Mouse (Mus musculus) heart, adult 2 months (tissue): Measurements from ENCODE around the gene Bcas3. TPM values are rescaled to one million over a fixed set of nuclear protein-coding genes. Genes with fewer than 3 reads are reported as not detected.

Source experiments
- DNase-seq, 2 experiments: peaks; one replicate each; pipeline ENCODE4 v3.0.0; 2021
- H3K27ac ChIP-seq: fragments of 200-600 bp; 2 replicates; pipeline ENCODE4 v1.8.1; 2022
- H3K27me3 ChIP-seq: fragments of 200-500 bp; 2 replicates; pipeline ENCODE4 v1.6.1; 2012; ENCODE audit warnings: mild to moderate bottlenecking, low read length, inconsistent platforms, mixed read lengths; ENCODE audit not compliant: control insufficient read depth, insufficient read depth
- H3K36me3 ChIP-seq: fragments of 200-500 bp; 2 replicates; pipeline ENCODE4 v1.6.1; 2012; ENCODE audit warnings: low read length, inconsistent platforms; ENCODE audit not compliant: control insufficient read depth, insufficient read depth
- H3K4me1 ChIP-seq: fragments of 200-500 bp; 2 replicates; pipeline ENCODE4 v1.6.1; 2011; ENCODE audit warnings: low read length; ENCODE audit not compliant: control insufficient read depth, insufficient read depth
- H3K4me3 ChIP-seq: fragments of 200-600 bp; 2 replicates; pipeline ENCODE4 v1.8.1; 2022
- H3K79me2 ChIP-seq: fragments of 200-500 bp; replicated peaks from 2 replicates; pipeline ENCODE4 v1.6.1; 2012; ENCODE audit warnings: mild to moderate bottlenecking, inconsistent platforms, low read length, moderate library complexity, mixed read lengths; ENCODE audit not compliant: control insufficient read depth, insufficient read depth
- H3K9ac ChIP-seq: fragments of 200-500 bp; 2 replicates; pipeline ENCODE4 v1.6.1; 2012; ENCODE audit warnings: low read depth, mild to moderate bottlenecking, control low read depth, inconsistent platforms, low read length, mixed read lengths
- CTCF ChIP-seq: fragments of 200-600 bp; IDR thresholded peaks from 2 replicates; pipeline ENCODE4 v1.8.1; 2022; ENCODE audit warnings: antibody characterized with exemption, mild to moderate bottlenecking, moderate library complexity
- EP300 ChIP-seq: fragments of 200-500 bp; IDR thresholded peaks from 2 replicates; pipeline ENCODE4 v1.6.1; 2011; ENCODE audit warnings: low read depth, low read length, control low read depth; ENCODE audit not compliant: insufficient read depth
- POLR2A ChIP-seq: fragments of 200-500 bp; IDR thresholded peaks from 2 replicates; pipeline ENCODE4 v1.6.1; 2011; ENCODE audit warnings: mild to moderate bottlenecking, low read depth, low read length, control low read depth; ENCODE audit not compliant: insufficient read depth
- WGBS: fragments of 180-500 bp; shearing (Covaris S2); methylation state at CpG from one replicate; pipeline ENCODE4 v1.1.7; 2018; 5-methylcytosine and 5-hydroxymethylcytosine counted together
- intact Hi-C: fragments of 180-260 bp; cut with DNase I; formaldehyde crosslinking; loops from one replicate; pipeline ENCODE4 v1.15.1; 2025
- polyA plus RNA-seq: library from polyadenylated mRNA; depleted of rRNA; stranded (reverse); fragments of >200 nt; gene quantifications from 2 replicates; pipeline ENCODE4 v1.2.3, GENCODE M21; 2012
- total RNA-seq, 2 experiments: library from RNA; stranded (reverse); gene quantifications; 2 replicates each; pipeline ENCODE4 v1.2.3; 2021

Gene Bcas3
- total and polyA plus RNA-seq, 3 experiments: 26.6 to 40.4 (median 36.0) TPM

DNA sequence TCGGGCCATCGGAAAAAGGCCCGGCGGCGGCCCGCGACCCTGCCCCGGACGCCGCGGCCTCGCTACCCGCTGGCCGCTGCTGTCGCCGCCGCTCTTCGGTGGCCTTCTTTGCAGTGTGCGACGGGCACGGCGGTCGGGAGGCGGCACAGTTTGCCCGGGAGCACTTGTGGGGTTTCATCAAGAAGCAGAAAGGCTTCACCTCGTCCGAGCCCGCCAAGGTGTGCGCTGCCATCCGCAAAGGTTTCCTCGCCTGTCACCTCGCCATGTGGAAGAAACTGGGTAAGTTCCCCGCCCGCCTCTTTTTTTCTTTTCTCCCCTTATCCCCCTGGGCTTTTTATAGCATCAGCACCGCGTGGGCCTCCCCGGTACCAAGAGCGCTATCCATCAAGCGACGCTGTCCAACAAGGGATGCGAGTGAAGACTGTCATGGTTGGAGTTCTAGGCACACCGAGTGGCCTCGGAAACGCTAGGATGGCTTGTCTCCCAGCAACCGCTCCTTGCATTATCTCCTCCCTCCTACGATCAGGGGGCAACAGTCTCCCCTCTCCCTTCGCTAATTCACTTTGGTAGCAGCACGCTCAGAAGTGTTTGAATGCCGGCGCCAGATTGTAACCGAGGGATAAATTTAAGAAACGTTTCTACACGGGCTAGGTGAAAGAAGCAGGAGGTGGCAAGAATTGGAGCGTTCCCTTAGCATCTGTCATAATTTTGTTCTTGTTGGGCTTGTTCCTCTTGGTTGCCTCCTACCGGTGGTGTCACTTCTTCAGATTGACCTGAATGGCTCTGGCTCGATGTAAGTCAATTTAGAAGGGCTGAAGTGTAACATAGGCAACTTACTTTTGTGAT lies 41.1 kb upstream of the Bcas3 start:
- WGBS: under 1% methylated on average over 56 of the region's 56 CpGs
- H3K27me3 ChIP-seq: no peaks in the 10 kb centered on the region
- peak overlapping the region; percentile 87 for H3K4me3 ChIP-seq
- peak overlapping the region; percentile 98 for H3K27ac ChIP-seq
- H3K36me3 ChIP-seq: peaks cover 5% of the 10 kb centered on the region; the same call in 1 of the 2 replicates
- peak overlapping the region; percentile 91 for H3K9ac ChIP-seq
- intact Hi-C loops: loop anchor here (1.0 to 2.0 kb wide), 3 partner anchors 41 to 172 kb away; partner anchors contain the start of genes Appbp2, Bcas3 and Usp32
- H3K4me1 ChIP-seq: peaks cover 4% of the 10 kb centered on the region
- TF ChIP-seq CTCF (peak; percentile 73), POLR2A (no peak), EP300 (no peak)
- peak; percentile 47 to 62 for DNase-seq
- no peaks in the 10 kb centered on the region for H3K79me2 ChIP-seq

- intact Hi-C loops: no loop called here
- Histone ChIP-seq H3K4me3 (peak overlapping the region; percentile 87), H3K4me1 (peaks cover 4% of the 10 kb centered on the region), H3K27ac (peak overlapping the region; percentile 98), H3K36me3 (peaks cover 5% of the 10 kb centered on the region; the same call in 1 of the 2 replicates), H3K27me3 (no peaks in the 10 kb centered on the region), H3K79me2 (no peaks in the 10 kb centered on the region), H3K9ac (no peak overlapping the region)
- TF ChIP-seq POLR2A (0 out of 2 replicates have a peak, but pooled peaks have one; percentile 21), EP300 (0 out of 2 replicates have a peak, but pooled peaks have one; percentile 21), CTCF (no peak)
- WGBS: 11% methylated on average over 2 of the region's 2 CpGs
- DNase-seq: peak; percentile 79 to 81
These were observed 40.1 kb upstream of the Bcas3 start for GRCm38 (mm10) chr11:85312818-85313217.

DNA sequence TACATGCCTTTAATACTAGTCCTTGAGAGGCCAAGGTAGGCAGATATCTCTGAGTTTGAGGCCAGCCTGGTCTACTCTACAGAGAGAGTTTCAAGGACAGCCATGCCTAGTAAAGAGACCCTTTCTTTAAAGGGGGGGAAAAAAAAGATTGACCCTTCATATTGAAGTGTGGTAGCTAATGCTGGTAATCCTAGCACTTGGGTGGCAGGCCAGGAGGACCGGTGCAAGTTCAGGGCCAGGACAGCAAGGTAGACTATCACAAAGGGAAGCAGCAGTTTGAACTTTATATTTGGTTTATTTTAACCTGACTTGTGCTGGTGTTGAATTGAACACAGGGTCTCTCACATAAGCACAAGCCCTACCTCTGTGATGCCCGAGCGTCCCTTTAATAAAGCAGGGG lies 39.6 kb upstream of the Bcas3 start:
- H3K36me3 ChIP-seq: peaks cover 7% of the 10 kb centered on the region; the same call in 1 of the 2 replicates
- peak overlapping the region; percentile 8; the same call in 1 of the 2 replicates for H3K4me3 ChIP-seq
- intact Hi-C loops: no loop called here
- WGBS: 86% methylated on average over 3 of the region's 3 CpGs
- DNase-seq: no peak
- H3K79me2 ChIP-seq: peaks cover 2% of the 10 kb centered on the region; the same call in 1 of the 2 replicates
- H3K27me3 ChIP-seq: no peaks in the 10 kb centered on the region
- no peak for TF ChIP-seq EP300
- no peak for TF ChIP-seq POLR2A
- no peak for TF ChIP-seq CTCF
- H3K9ac ChIP-seq: peak overlapping the region; percentile 16; the same call in 1 of the 2 replicates
- peaks cover 4% of the 10 kb centered on the region for H3K4me1 ChIP-seq
- H3K27ac ChIP-seq: peak overlapping the region; percentile 60

DNA sequence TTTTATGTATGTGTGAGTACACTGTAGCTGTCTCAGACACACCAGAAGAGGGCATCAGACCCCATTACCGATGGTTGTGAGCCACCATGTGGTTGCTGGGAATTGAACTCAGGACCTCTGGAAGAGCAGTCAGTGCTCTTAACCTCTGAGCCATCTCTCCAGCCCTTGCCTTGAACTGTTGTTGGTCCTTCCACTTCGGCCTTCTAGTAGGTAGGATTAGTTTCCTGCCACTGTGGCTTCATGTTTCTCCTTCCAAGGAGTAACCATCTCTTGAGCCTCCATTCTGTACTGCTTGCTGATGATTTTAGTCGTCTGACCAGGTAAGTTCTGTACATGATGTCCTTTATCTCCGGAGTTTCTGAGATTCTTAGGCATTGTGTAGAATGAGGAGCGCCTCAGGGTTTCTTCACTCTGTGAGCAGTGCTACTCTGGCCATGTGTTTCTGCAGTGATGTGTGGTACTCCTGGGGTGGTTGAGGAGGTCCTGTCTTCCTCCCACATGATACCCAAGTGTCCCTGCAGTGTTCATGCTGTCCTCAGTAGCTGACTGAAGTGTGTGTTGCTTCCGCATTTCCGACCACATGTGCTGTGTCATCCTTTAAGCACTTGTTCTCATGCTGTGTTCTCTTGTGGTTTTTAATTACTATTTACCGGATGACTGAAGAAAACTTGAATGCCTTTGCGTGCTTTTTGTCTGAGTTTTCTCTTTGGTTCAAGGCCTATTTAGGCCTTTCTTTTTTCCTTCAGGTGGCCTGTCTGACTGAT lies 29.2 kb upstream of the Bcas3 start:
- H3K27ac ChIP-seq: no peak overlapping the region
- 81% methylated on average over 9 of the region's 9 CpGs for WGBS
- H3K27me3 ChIP-seq: no peaks in the 10 kb centered on the region
- H3K36me3 ChIP-seq: no peaks in the 10 kb centered on the region; the same call in none of the 2 replicates
- H3K79me2 ChIP-seq: peaks cover 4% of the 10 kb centered on the region; the same call in 1 of the 2 replicates
- no peak for TF ChIP-seq EP300
- TF ChIP-seq POLR2A: no peak
- TF ChIP-seq CTCF: no peak
- no peak overlapping the region for H3K4me3 ChIP-seq
- H3K4me1 ChIP-seq: no peaks in the 10 kb centered on the region; the same call in none of the 2 replicates
- no peak overlapping the region for H3K9ac ChIP-seq
- intact Hi-C loops: no loop called here
- DNase-seq: peak in 1 of 2 experiments; percentile 14

DNA sequence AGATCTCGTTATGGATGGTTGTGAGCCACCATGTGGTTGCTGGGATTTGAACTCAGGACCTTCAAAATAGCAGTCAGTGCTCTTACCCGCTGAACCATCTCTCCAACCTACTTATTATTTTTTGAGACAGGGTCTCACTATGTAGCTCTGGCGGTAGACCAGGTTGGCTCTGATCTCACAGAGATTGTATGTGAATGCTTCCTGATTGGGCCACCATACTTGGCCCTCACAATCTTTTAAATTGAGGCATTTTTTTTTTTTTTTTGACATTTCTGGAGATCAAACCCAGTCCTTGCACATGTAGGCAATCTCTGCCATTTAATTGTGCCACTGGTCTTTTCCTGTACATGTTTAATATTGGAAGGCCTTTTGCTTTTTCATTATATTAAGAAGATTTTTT lies 24.2 kb upstream of the Bcas3 start:
- intact Hi-C loops: no loop called here
- H3K4me3 ChIP-seq: no peak overlapping the region
- peaks cover 3% of the 10 kb centered on the region; the same call in 1 of the 2 replicates for H3K79me2 ChIP-seq
- no peaks in the 10 kb centered on the region; the same call in 1 of the 2 replicates for H3K4me1 ChIP-seq
- no peak overlapping the region for H3K9ac ChIP-seq
- no peak overlapping the region for H3K27ac ChIP-seq
- no peaks in the 10 kb centered on the region for H3K27me3 ChIP-seq
- TF ChIP-seq CTCF (no peak), POLR2A (no peak), EP300 (no peak)
- H3K36me3 ChIP-seq: peaks cover 6% of the 10 kb centered on the region
- 93% methylated on average over 3 of the region's 3 CpGs for WGBS
- no peak for DNase-seq
